Mouse (Mus musculus): ENCODE results near the gene Rcan2. TPM values are rescaled to one million over a fixed set of nuclear protein-coding genes. Genes with fewer than 3 reads are reported as not detected.
A peak's percentile ranks its signal among the peaks of the same experiment; 100 is the strongest.

Rcan2 gene
- polyA plus RNA-seq (2014; fragmentation: Nextera tagmentation; extraction: Ambion mirVana), result 6.3 and 8.4 TPM in 2 replicates

DNA sequence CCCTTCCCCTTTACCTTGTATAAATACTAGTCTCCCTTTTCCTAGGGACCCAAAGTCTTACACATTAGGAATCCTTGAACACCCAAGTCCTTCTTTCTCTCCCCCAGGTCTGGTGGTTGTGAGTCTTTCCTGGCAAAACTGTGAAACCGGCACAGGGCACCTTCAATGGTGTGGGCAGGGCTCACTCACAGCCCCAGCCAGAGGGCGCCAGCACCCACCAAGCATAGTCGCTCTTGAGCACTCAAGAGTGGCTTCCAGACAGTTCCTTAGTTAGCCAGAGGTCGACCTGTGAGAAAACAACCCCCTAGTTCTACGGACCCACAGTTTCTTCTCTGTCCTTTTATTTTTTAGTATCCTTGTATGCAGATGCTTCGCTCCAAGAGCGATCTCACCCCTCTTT is at the start of gene Rcan2:
Gene Rcan2, plus strand, starts transcription at position 275 of the 400 bp plus-strand sequence.
- under 1% methylated on average over 7 of the region's 7 CpGs for WGBS
- peak within 1 kb of the TSS; percentile 69 for H3K9ac ChIP-seq (ENCODE audit: low read depth, low read length)
- peak; percentile 81 for ATAC-seq (ENCODE audit: low read depth)
- no peaks in the 10 kb centered on the region for H3K36me3 ChIP-seq (ENCODE audit: control insufficient read depth, insufficient read depth, low read length)
- H3K27me3 ChIP-seq (replicated peaks; ENCODE audit: control insufficient read depth, insufficient read depth, low read length), result peaks cover 19% of the 10 kb centered on the region
- H3K4me1 ChIP-seq (ENCODE audit: control insufficient read depth, insufficient read depth, low read length), result peaks cover 6% of the 10 kb centered on the region; the same call in 1 of the 2 replicates
- H3K9me3 ChIP-seq (ENCODE audit: control insufficient read depth, low read length), result no peaks in the 10 kb centered on the region
- peak; percentile 61 for DNase-seq (ENCODE audit: low spot score)
- H3K27ac ChIP-seq (replicated peaks; ENCODE audit: low read depth, low read length), result no peak within 1 kb of the TSS
- H3K4me2 ChIP-seq (ENCODE audit: low read depth, low read length), result peak within 1 kb of the TSS; percentile 96
- H3K4me3 ChIP-seq (ENCODE audit: low read depth, low read length), result peak within 1 kb of the TSS; percentile 57

DNA sequence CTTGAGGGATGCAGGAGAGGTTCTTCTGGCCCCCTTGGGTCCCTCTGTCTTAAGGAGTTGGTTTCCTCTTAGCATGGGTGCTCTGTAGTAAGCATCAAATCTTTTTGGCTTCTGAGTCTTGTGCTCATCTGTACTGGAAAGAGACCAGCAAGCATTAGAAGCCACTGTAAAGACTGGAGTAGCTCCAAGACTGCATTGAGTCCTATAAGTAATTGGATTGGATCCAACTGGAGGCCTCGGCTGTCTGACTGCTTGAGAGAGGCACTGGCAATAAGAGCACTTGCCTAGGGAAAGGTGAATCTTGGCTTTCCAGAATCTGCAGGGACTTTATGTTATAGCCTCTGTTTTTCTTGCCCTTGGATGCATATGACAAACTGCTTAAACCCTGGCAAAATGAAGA is 48.3 kb upstream of the Rcan2 start:
- Histone ChIP-seq H3K9ac (ENCODE audit: low read depth, low read length) (no peak overlapping the region), H3K4me3 (ENCODE audit: low read depth, low read length) (no peak overlapping the region), H3K9me3 (ENCODE audit: control insufficient read depth, low read length) (no peaks in the 10 kb centered on the region), H3K27me3 (replicated peaks; ENCODE audit: control insufficient read depth, insufficient read depth, low read length) (no peaks in the 10 kb centered on the region), H3K27ac (replicated peaks; ENCODE audit: low read depth, low read length) (no peak overlapping the region), H3K36me3 (ENCODE audit: control insufficient read depth, insufficient read depth, low read length) (0 out of 2 replicates have a peak, but pooled peaks cover 3% of the 10 kb centered on the region), H3K4me2 (ENCODE audit: low read depth, low read length) (no peak overlapping the region), H3K4me1 (ENCODE audit: control insufficient read depth, insufficient read depth, low read length) (0 out of 2 replicates have a peak, but pooled peaks cover 4% of the 10 kb centered on the region)
- 35% methylated on average over 1 of the region's 1 CpGs for WGBS
- ATAC-seq (ENCODE audit: low read depth) (no peak), DNase-seq (ENCODE audit: low spot score) (peak; percentile 70)

DNA sequence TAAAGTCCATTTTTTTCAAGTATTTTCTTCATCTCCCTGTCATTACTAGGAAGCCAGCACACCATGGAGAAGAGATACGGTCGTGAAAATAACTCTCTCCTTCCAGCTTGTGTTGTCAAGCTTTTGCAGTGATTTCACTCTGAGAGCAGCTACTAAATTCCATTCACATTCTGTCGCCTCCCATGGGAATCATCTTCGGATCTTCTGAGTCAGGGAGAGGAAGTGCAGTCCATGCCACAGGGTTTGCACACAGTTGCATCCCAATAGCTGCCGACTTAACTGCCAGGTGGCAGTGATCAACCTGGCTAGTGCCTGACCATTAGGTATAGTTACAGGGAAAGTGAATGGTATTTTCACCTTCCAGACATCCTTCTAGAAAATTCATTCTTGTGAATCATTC is 46.5 kb upstream of the Rcan2 start:
- Histone ChIP-seq H3K4me2 (ENCODE audit: low read depth, low read length) (no peak overlapping the region), H3K36me3 (ENCODE audit: control insufficient read depth, insufficient read depth, low read length) (0 out of 2 replicates have a peak, but pooled peaks cover 3% of the 10 kb centered on the region), H3K27ac (replicated peaks; ENCODE audit: low read depth, low read length) (no peak overlapping the region), H3K4me3 (ENCODE audit: low read depth, low read length) (no peak overlapping the region), H3K9ac (ENCODE audit: low read depth, low read length) (no peak overlapping the region), H3K27me3 (replicated peaks; ENCODE audit: control insufficient read depth, insufficient read depth, low read length) (no peaks in the 10 kb centered on the region), H3K4me1 (ENCODE audit: control insufficient read depth, insufficient read depth, low read length) (0 out of 2 replicates have a peak, but pooled peaks cover 4% of the 10 kb centered on the region), H3K9me3 (ENCODE audit: control insufficient read depth, low read length) (no peaks in the 10 kb centered on the region)
- DNase-seq (ENCODE audit: low spot score) (peak; percentile 63), ATAC-seq (ENCODE audit: low read depth) (no peak)
- 46% methylated on average over 5 of the region's 5 CpGs for WGBS

DNA sequence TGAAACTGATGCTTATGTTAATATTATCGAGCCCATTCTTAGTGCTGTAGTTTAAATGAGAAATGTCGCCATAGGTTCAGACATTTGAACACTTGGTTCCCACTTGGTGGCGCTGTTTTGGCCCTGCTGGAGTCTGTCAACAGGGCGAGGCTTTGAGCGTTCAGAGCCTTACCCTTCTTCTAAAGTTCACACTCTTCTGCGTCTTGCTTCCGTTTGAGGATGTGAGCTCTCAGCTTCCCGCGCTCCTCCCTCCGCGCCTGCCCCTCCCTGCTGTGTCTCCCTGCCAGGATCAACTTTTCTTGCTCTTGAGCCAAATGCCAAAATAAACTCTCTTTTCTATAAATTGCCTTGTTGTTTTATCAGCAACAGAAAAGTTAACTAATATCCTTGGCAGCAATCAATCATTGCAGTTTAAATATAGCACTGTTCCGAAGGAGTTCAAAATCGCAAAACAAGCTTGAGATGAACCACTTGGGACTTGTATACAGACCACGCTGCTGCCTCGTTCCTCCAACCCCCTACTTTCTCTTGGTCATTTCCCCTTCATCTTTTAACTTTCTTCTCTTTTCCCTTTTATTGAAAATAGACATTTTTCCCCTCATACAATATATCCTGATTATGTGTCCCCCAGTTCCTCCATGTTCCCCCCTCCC is 42.4 kb upstream of the Rcan2 start:
- DNase-seq (ENCODE audit: low spot score) (peak; percentile 63), ATAC-seq (ENCODE audit: low read depth) (no peak)
- H3K27me3 ChIP-seq (replicated peaks; ENCODE audit: control insufficient read depth, insufficient read depth, low read length), result no peaks in the 10 kb centered on the region
- no peaks in the 10 kb centered on the region for H3K4me1 ChIP-seq (ENCODE audit: control insufficient read depth, insufficient read depth, low read length)
- H3K4me2 ChIP-seq (ENCODE audit: low read depth, low read length), result no peak overlapping the region
- 46% methylated on average over 15 of the region's 15 CpGs for WGBS
- H3K9me3 ChIP-seq (ENCODE audit: control insufficient read depth, low read length), result no peaks in the 10 kb centered on the region
- no peak overlapping the region for H3K27ac ChIP-seq (replicated peaks; ENCODE audit: low read depth, low read length)
- H3K36me3 ChIP-seq (ENCODE audit: control insufficient read depth, insufficient read depth, low read length), result no peaks in the 10 kb centered on the region
- H3K9ac ChIP-seq (ENCODE audit: low read depth, low read length), result no peak overlapping the region
- H3K4me3 ChIP-seq (ENCODE audit: low read depth, low read length), result no peak overlapping the region

DNA sequence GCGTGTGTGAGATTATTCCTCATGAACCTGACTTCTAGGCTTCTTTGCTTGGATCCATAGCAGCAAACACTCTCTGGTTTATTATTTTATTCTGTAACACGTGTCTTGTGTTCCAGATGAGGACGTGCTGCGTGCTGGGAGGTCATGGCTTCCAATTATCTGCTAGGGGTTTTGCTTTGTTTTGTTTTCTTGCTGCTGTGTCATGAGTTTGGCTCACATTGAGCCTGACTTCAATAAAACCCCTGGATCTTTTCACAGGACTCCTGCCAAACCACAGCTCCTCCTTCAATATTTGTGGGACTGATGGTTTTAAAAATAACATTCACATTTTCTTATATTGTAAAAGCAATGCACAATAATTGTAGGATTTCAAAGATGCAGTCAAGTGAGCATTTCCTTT is 16.6 kb upstream of the Rcan2 start:
- Histone ChIP-seq H3K9me3 (ENCODE audit: control insufficient read depth, low read length) (no peaks in the 10 kb centered on the region), H3K27me3 (replicated peaks; ENCODE audit: control insufficient read depth, insufficient read depth, low read length) (no peaks in the 10 kb centered on the region), H3K4me1 (ENCODE audit: control insufficient read depth, insufficient read depth, low read length) (no peaks in the 10 kb centered on the region), H3K4me3 (ENCODE audit: low read depth, low read length) (no peak overlapping the region), H3K36me3 (ENCODE audit: control insufficient read depth, insufficient read depth, low read length) (no peaks in the 10 kb centered on the region), H3K27ac (replicated peaks; ENCODE audit: low read depth, low read length) (no peak overlapping the region), H3K9ac (ENCODE audit: low read depth, low read length) (no peak overlapping the region), H3K4me2 (ENCODE audit: low read depth, low read length) (no peak overlapping the region)
- ATAC-seq (ENCODE audit: low read depth) (peak; percentile 53; the same call in 1 of the 2 replicates), DNase-seq (ENCODE audit: low spot score) (peak; percentile 84)
- 42% methylated on average over 4 of the region's 4 CpGs for WGBS

DNA sequence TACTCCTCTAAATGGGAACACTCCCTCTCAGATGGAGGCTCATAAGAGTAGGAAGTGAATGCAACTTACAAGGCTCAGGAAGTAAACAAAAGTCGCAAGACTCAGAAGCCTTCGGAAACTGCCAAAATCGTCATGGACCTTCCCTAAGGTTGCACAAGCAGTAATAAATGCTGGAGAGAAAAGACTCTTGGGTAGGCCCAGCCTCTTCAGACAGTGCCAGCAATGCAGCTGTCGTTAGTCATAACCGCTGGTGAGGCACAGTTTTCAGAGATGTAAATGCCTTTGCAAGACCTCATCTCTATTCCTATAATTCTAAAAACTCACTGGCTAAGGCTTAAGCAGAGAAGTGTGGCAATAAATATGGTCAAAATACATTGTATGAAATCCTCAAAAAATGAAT is 12.9 kb upstream of the Rcan2 start:
- H3K4me2 ChIP-seq (ENCODE audit: low read depth, low read length), result no peak overlapping the region
- DNase-seq (ENCODE audit: low spot score) (no peak), ATAC-seq (ENCODE audit: low read depth) (no peak)
- H3K36me3 ChIP-seq (ENCODE audit: control insufficient read depth, insufficient read depth, low read length), result no peaks in the 10 kb centered on the region
- H3K4me1 ChIP-seq (ENCODE audit: control insufficient read depth, insufficient read depth, low read length), result no peaks in the 10 kb centered on the region
- no peak overlapping the region for H3K9ac ChIP-seq (ENCODE audit: low read depth, low read length)
- H3K9me3 ChIP-seq (ENCODE audit: control insufficient read depth, low read length), result no peaks in the 10 kb centered on the region
- H3K27ac ChIP-seq (replicated peaks; ENCODE audit: low read depth, low read length), result no peak overlapping the region
- H3K4me3 ChIP-seq (ENCODE audit: low read depth, low read length), result no peak overlapping the region
- WGBS, result 95% methylated on average over 5 of the region's 5 CpGs
- no peaks in the 10 kb centered on the region for H3K27me3 ChIP-seq (replicated peaks; ENCODE audit: control insufficient read depth, insufficient read depth, low read length)

DNA sequence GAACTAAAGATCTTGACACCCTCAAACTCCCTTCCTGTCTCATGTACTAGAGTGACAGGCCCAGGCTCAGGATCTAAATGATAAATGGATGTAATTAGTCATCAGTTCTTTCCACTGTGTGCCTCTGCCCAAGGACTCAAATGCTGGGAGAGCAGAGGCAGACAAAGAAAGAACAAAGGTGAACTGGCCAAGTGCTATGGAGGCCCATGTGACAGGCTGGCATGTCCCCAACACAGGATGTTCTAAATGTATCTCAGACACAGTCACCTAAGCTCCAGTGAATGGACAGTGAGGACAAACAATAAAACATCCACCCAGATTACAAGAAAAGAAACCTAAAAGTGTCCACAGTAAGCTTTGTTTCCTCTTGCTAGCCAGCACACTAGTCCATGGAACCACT is 11.8 kb upstream of the Rcan2 start:
- DNase-seq (ENCODE audit: low spot score) (no peak), ATAC-seq (ENCODE audit: low read depth) (no peak)
- no peak overlapping the region for H3K27ac ChIP-seq (replicated peaks; ENCODE audit: low read depth, low read length)

DNA sequence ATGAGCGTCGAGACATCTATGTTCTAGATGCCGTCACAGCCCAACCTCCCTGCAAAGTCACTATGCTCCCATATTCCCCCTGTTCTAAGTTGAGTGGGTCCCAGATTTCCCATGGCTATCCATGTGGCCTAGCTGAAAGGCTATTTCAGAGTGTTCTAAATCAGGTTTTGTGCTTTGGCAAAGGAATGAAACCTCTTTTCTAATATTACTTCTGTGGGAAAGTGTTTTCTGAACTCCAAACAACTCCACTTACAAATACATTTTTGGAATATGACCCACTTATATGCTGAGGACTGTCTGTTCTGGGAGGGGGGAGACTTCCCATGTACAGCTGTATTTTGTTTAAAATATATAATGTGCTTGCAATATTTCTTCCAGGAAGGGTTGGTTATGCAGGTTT is 9.4 kb upstream of the Rcan2 start:
- no peak for DNase-seq (ENCODE audit: low spot score)
- Histone ChIP-seq H3K27ac (replicated peaks; ENCODE audit: low read depth, low read length) (no peak overlapping the region), H3K4me3 (ENCODE audit: low read depth, low read length) (no peak overlapping the region), H3K9me3 (ENCODE audit: control insufficient read depth, low read length) (no peaks in the 10 kb centered on the region), H3K36me3 (ENCODE audit: control insufficient read depth, insufficient read depth, low read length) (no peaks in the 10 kb centered on the region), H3K9ac (ENCODE audit: low read depth, low read length) (no peak overlapping the region), H3K4me1 (ENCODE audit: control insufficient read depth, insufficient read depth, low read length) (no peaks in the 10 kb centered on the region), H3K27me3 (replicated peaks; ENCODE audit: control insufficient read depth, insufficient read depth, low read length) (no peaks in the 10 kb centered on the region), H3K4me2 (ENCODE audit: low read depth, low read length) (no peak overlapping the region)
- 90% methylated on average over 3 of the region's 3 CpGs for WGBS
- ATAC-seq (ENCODE audit: low read depth), result no peak

More for the DNA sequence above, 11.8 kb upstream of the Rcan2 start:
- Histone ChIP-seq H3K27me3 (replicated peaks; ENCODE audit: control insufficient read depth, insufficient read depth, low read length) (no peaks in the 10 kb centered on the region), H3K4me2 (ENCODE audit: low read depth, low read length) (no peak overlapping the region), H3K4me3 (ENCODE audit: low read depth, low read length) (no peak overlapping the region), H3K36me3 (ENCODE audit: control insufficient read depth, insufficient read depth, low read length) (no peaks in the 10 kb centered on the region), H3K4me1 (ENCODE audit: control insufficient read depth, insufficient read depth, low read length) (no peaks in the 10 kb centered on the region), H3K9ac (ENCODE audit: low read depth, low read length) (no peak overlapping the region), H3K9me3 (ENCODE audit: control insufficient read depth, low read length) (no peaks in the 10 kb centered on the region)

DNA sequence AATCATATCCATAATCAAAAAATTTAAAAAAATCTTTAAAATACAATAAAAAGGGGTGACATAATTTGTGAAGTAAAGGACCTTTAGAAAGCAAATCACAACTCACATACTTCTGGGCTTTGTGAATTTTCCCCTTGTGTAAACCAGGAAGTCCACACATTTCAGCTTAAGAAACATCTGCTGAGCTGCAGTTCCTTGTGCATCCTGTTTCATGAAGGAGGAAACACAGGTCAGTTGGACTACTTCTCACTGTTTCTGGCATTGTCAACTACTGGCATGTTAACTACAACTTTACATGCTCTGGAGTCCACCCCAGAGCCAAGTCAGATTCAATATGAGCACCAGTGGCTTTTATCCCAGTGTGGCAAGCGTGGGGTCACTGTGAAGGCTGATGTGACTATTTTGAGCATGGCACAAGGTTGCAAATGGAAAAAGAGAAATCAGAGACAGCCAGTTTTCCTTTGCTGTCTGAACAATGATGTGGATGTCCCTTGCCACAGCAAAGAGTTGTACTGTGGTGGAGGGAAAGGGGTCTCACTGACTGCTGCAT is 6.3 kb upstream of the Rcan2 start:
- no peak overlapping the region for H3K9ac ChIP-seq (ENCODE audit: low read depth, low read length)
- peak; percentile 20 for DNase-seq (ENCODE audit: low spot score)
- H3K4me1 ChIP-seq (ENCODE audit: control insufficient read depth, insufficient read depth, low read length), result no peaks in the 10 kb centered on the region
- H3K9me3 ChIP-seq (ENCODE audit: control insufficient read depth, low read length), result no peaks in the 10 kb centered on the region
- H3K36me3 ChIP-seq (ENCODE audit: control insufficient read depth, insufficient read depth, low read length), result no peaks in the 10 kb centered on the region
- 67% methylated on average over 1 of the region's 1 CpGs for WGBS
- no peak overlapping the region for H3K4me2 ChIP-seq (ENCODE audit: low read depth, low read length)
- H3K4me3 ChIP-seq (ENCODE audit: low read depth, low read length), result no peak overlapping the region
- no peak overlapping the region for H3K27ac ChIP-seq (replicated peaks; ENCODE audit: low read depth, low read length)
- ATAC-seq (ENCODE audit: low read depth), result no peak
- no peaks in the 10 kb centered on the region for H3K27me3 ChIP-seq (replicated peaks; ENCODE audit: control insufficient read depth, insufficient read depth, low read length)

Measured in embryonic facial prominence, embryonic 14.5 days (tissue).